Mouse (Mus musculus) right cerebral cortex, adult 2 months (tissue): ENCODE data around the gene Morf4l1.
"Not testable (repeated sequence)": the region's sequence is repeated elsewhere in the genome, so short reads cannot be mapped to it uniquely, and the experiment has no call there.

ENCODE experiments used
- DNase-seq, 2 experiments: peaks; one replicate each; pipeline ENCODE4 v3.0.0; 2021 to 2022; ENCODE audit warnings: low spot score in 2 of 2

The Morf4l1 gene

DNA sequence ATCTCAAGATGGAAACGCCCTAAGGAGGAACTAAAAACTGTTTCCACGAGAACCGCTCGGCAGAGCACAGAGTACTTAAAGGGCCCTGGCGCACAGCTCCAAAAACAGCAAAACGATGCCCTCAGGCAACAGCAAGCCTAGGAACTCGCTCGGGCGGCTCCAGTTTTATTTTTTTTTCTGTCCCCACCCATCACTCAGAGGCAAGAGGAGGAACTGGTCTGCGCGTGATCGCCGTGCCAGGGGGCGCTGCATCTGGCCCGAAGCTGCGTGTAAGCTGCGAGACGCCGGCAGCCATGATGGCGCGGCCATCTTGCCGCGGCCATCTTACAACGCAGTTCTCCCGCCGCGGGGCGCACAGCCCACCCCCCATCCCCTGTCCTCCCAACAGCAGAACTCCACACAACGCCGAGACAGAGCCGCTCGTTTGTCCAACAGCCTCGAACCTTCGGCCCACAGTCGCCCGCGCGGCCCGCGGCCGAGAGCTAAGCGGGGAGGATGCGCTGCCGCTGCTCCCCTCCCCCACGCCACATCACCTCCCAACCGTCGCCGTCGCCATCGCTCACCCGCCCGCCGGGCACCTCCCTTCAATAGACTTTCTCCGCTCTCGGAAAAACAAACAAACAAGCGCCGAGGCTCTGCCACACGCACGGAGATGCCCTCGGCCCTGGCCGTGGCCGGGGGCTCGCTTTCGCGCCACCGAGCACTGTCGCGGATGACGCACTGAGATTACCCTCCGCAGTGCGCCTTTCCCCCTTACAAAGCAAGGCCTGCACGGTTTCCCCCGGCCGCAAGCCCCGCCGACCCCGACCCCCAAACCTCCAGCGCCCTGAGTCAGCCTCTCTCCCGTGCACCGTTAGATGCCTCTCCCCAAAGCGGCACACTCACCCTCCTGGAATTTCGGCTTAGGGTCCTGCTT is 665 bp downstream of the Morf4l1 start:
- DNase-seq = peak; percentile 90 to 94

- no peak for DNase-seq
Observed at GRCm38 (mm10) chr9:90113151-90113550, 1.4 kb downstream of the Morf4l1 start.

- DNase-seq = no peak
Observed at GRCm38 (mm10) chr9:90109386-90109785, 5.2 kb downstream of the Morf4l1 start.

- DNase-seq = no peak
Observed at GRCm38 (mm10) chr9:90108272-90108671, 6.3 kb downstream of the Morf4l1 start.

GRCm38 (mm10) chr9:90106915-90107314 is 7.7 kb downstream of the Morf4l1 start:
- no peak for DNase-seq

DNA sequence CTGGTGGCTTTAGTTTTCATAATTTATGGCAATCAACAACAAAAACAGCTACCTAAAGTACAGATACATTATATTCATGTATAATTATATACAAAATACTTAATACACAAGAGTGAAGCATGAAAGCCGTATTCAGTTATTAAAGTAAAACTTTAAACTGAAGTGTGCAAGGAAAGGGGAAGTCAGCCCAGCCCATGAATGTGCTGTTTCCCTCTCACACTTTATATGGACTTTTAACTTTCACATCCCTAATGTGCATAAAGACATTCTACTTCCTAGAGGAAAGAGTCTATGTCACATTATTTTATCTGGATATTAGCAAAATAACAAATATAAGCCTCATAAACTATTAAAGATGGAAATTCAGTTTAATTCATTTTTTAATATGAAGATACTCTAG is 9.1 kb downstream of the Morf4l1 start:
- DNase-seq = no peak

GRCm38 (mm10) chr9:90100760-90101159 is 13.8 kb downstream of the Morf4l1 start:
- no peak for DNase-seq

DNA sequence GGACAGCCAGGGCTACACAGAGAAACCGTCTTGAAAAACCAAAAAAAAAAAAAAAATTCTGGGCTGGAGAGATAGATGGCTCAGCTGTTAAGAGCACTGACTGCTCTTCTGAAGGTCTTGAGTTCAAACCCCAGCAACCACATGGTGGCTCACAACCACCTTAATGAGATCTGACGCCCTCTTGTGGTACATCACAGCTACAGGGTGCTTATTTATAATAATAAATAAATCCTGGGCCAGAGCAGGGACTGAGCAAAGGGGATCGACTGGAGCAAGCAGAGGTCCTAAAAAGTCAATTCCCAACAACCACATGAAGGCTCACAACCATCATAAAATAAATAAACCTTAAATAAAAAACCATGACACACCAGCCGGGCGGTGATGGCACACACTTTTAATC is 15.6 kb downstream of the Morf4l1 start:
- no peak for DNase-seq

GRCm38 (mm10) chr9:90089339-90090104 is 25.1 kb downstream of the Morf4l1 start:
- no peak for DNase-seq

GRCm38 (mm10) chr9:90087906-90088485 is 26.6 kb downstream of the Morf4l1 start:
- no peak for DNase-seq

- DNase-seq = no peak
Observed at GRCm38 (mm10) chr9:90084766-90085468, 29.7 kb downstream of the Morf4l1 start.

GRCm38 (mm10) chr9:90084152-90084551 is 30.4 kb downstream of the Morf4l1 start:
- DNase-seq = no peak

DNA sequence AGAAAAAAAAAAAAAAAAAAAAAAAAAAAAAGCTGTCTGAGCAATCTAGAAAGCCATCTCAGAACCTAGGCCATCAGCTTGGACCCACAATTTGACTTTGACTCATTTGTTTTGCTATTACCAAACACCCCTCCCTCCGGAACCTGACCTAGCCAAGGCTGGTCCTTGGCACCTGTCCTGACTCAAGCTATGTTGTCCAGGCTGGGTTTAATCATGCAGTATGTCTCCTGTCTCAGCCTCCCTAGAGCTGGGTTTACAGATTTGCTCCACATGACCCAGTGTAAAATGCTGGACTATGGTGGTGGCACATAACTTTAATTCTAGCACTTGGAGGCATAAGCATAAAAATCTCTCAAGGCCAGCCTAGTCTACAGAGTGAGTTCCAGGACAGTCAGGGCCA is 31.6 kb downstream of the Morf4l1 start:
- DNase-seq = no peak

- not testable (repeated sequence) for DNase-seq
Observed at GRCm38 (mm10) chr9:90081961-90082360, 32.6 kb downstream of the Morf4l1 start.

- peak; percentile 61 to 64 for DNase-seq
Observed at GRCm38 (mm10) chr9:90076849-90077461, 37.6 kb downstream of the Morf4l1 start.

- DNase-seq = no peak
Observed at GRCm38 (mm10) chr9:90076131-90076530, 38.4 kb downstream of the Morf4l1 start.

DNA sequence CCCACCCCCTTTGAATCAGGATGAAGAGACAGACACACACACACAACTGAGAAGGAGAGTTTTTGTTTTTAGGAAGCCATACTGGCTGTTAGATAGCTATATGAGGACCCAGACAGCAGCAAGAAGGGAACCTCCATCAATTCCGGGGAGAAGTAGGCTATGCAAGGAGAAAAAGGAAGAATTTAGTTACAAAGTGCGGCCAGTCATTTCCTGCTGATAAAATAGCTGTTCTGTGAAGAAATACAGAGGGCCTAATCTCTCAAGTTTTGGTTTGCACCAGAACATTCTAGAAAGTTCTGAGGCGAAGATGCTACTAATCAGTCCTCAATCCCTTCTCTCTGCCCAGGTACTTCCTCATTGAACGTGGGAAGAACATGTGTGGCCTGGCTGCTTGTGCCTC is 39.2 kb downstream of the Morf4l1 start:
- DNase-seq = no peak

DNA sequence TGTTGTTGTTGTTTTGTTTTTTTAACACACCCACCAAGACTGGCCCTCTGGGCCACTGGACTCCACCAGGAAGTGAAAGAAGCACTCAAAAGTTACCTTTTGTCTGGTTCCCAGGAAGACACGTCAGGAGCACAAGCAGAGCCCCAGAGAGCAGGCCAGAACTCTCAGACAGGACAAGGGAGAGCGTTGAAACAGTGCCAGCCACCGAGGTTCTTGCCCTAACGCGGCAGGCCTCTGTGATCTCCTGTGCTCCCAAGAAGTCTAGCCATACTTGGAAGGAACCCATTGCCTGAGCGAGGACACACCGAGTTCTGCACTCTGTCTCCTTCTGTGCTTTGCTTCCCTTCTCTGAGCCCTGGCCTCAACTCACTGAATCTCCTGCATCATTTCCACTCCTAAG is 44.4 kb downstream of the Morf4l1 start:
- no peak for DNase-seq

GRCm38 (mm10) chr9:90069485-90069884 is 45.1 kb downstream of the Morf4l1 start:
- no peak for DNase-seq

DNA sequence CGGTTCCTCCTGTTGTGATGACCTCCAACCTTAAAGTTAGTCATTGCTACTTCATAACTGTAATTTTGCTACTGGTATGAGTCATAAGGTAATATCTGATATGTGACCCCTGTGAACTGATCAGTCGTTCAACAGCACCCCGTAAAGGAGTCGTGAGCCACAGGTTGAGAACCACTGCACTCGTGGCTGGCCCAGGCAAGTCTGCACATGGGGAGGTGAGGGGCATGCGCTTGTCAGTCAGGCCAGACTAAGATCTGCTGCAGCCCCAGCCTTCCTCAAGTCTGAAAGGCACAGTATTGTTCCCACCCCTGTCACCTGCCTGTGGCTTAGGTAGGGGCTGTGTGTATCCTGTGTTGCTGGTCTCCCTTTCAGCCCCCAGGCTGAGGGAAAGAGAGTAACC is 45.8 kb downstream of the Morf4l1 start:
- no peak for DNase-seq

- no peak for DNase-seq
Observed at GRCm38 (mm10) chr9:90067341-90067740, 47.2 kb downstream of the Morf4l1 start.
